ENCODE assay signal across 13 mouse cellular contexts in genomic region chr11:63299712-63300581, GRCm38 (mm10).
DNase-seq lines count a peak whose midpoint lies in the region; ATAC-seq lines count a peak whose summit lies in the region.
"Had no signal": no experiment of that assay in that cellular context is flagged by ENCODE, and none has a peak within 500 bp of the region (broad histone marks: within the 10 kb centered on the region; RNA-seq: fewer than 3 reads in every experiment).

No protein-coding gene starts in this region.

- H3K4me2 ChIP-seq in forebrain, embryonic 12.5 days, result peak overlapping the region; percentile 4
- no peak overlapping the region for H3K4me2 ChIP-seq in limb, embryonic 11.5 days (ENCODE audit: low read depth, severe bottlenecking)
- H3K4me2 ChIP-seq: limb, embryonic 15.5 days had no signal

- no peak overlapping the region for H3K9ac ChIP-seq in forebrain, embryonic 12.5 days
- no peak overlapping the region for H3K9ac ChIP-seq in limb, embryonic 11.5 days (ENCODE audit: low read length)
- H3K9ac ChIP-seq: limb, embryonic 15.5 days had no signal

- H3K4me3 ChIP-seq in forebrain, embryonic 12.5 days (replicated peaks), result no peak overlapping the region
- no peak overlapping the region for H3K4me3 ChIP-seq in limb, embryonic 11.5 days (ENCODE audit: low read depth, low read length)
- H3K4me3 ChIP-seq: limb, embryonic 15.5 days had no signal

- ATAC-seq in forebrain, embryonic 12.5 days (ENCODE audit: low FRiP score), result peak; percentile 89
- no peak for ATAC-seq in limb, embryonic 11.5 days (ENCODE audit: insufficient number of reproducible peaks, low FRiP score, low TSS enrichment, low read depth)
- ATAC-seq: intestine, postnatal 0 days had no signal

- peaks cover 12% of the 10 kb centered on the region; the same call in 1 of the 2 replicates for H3K27me3 ChIP-seq in forebrain, embryonic 12.5 days
- 0 out of 2 replicates have a peak, but pooled peaks cover 3% of the 10 kb centered on the region for H3K27me3 ChIP-seq in limb, embryonic 11.5 days (ENCODE audit: control insufficient read depth, insufficient read depth, low read length)
- H3K27me3 ChIP-seq: limb, embryonic 15.5 days had no signal

- peak; percentile 7 for DNase-seq in kidney, adult 9 months
- no peak for DNase-seq in kidney, adult 18-20 months
- peak; percentile 28 for DNase-seq in embryo, embryonic 10 days (ENCODE audit: low spot score)
- DNase-seq in limb, embryonic 11.5 days (ENCODE audit: low spot score), result peak; percentile 47
- no peak for DNase-seq in cerebellum, adult 8-10 months
- no peak for DNase-seq in thymus, postnatal 25 days
- no peak for DNase-seq in lung, postnatal 25 days (ENCODE audit: low spot score)
- DNase-seq: cerebellum, adult 11-12 months; lung, adult 2 months; right cerebral cortex, postnatal 4 days had no signal

- H3K9me3 ChIP-seq in forebrain, embryonic 12.5 days, result no peaks in the 10 kb centered on the region
- H3K9me3 ChIP-seq in limb, embryonic 11.5 days (ENCODE audit: control insufficient read depth, low read length), result no peaks in the 10 kb centered on the region
- H3K9me3 ChIP-seq: limb, embryonic 15.5 days had no signal

- H3K27ac ChIP-seq in forebrain, embryonic 12.5 days, result peak overlapping the region; percentile 66
- H3K27ac ChIP-seq in limb, embryonic 11.5 days (replicated peaks; ENCODE audit: low read depth, low read length), result no peak overlapping the region
- H3K27ac ChIP-seq: limb, embryonic 15.5 days had no signal

- 8% methylated on average over 14 of the region's 14 CpGs for WGBS in forebrain, embryonic 12.5 days
- WGBS in limb, embryonic 11.5 days, result 14% methylated on average over 14 of the region's 14 CpGs

- peaks cover 21% of the 10 kb centered on the region for H3K4me1 ChIP-seq in forebrain, embryonic 12.5 days
- H3K4me1 ChIP-seq in limb, embryonic 11.5 days (ENCODE audit: control insufficient read depth, insufficient read depth, low read length), result peaks cover 8% of the 10 kb centered on the region; the same call in 1 of the 2 replicates
- H3K4me1 ChIP-seq: limb, embryonic 15.5 days had no signal

- no peaks in the 10 kb centered on the region for H3K36me3 ChIP-seq in forebrain, embryonic 12.5 days (replicated peaks)
- H3K36me3 ChIP-seq in limb, embryonic 11.5 days (ENCODE audit: control insufficient read depth, insufficient read depth, low read length), result no peaks in the 10 kb centered on the region
- H3K36me3 ChIP-seq: limb, embryonic 15.5 days had no signal

Comparison
In these comparisons a context has a peak if more than half of its experiments do, and no peak if none do; other contexts are left out.
1. DNase-seq: peak in kidney, adult 9 months (single experiment), embryo, embryonic 10 days (single experiment) and limb, embryonic 11.5 days (single experiment); none in kidney, adult 18-20 months (single experiment), cerebellum, adult 8-10 months (single experiment), thymus, postnatal 25 days (single experiment) and lung, postnatal 25 days (single experiment).